Mouse (Mus musculus): ENCODE results near the gene Fmnl2.

DNA sequence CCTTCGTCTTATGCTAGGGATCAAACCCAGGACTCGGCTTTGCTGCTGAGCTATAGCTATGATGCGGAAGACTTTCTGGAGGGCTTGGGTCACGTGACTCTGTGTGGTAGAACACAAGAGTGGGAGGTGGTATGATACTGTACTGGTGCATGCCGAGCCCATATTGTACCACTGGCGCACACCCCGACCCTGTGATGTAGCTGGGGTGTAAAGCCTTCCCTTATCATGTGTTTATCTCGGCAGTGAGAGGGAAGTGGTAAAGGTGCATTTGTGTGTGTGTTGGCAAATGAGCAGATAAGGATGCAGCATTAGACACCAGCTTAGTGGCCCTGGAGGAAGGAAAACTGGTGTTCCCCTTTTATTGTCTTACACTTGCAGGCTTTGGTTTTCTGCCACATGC is 193.8 kb downstream of the Fmnl2 start:
- TF ChIP-seq ZNF384 (IDR thresholded peaks at IDR 0.05; ENCODE audit: low read depth, low read length) (no peak), HCFC1 (IDR thresholded peaks at IDR 0.05; ENCODE audit: borderline replicate concordance, insufficient read depth, low read length) (no peak)
